Mouse (Mus musculus) urinary bladder, postnatal 14 days (tissue): ENCODE data around the gene Lamc1.
"Not testable (repeated sequence)": the region's sequence is repeated elsewhere in the genome, so short reads cannot be mapped to it uniquely, and the experiment has no call there.

Source experiments
- DNase-seq: peaks from one replicate; pipeline ENCODE4 v3.0.0; 2021; ENCODE audit warnings: low spot score

Gene Lamc1

DNA sequence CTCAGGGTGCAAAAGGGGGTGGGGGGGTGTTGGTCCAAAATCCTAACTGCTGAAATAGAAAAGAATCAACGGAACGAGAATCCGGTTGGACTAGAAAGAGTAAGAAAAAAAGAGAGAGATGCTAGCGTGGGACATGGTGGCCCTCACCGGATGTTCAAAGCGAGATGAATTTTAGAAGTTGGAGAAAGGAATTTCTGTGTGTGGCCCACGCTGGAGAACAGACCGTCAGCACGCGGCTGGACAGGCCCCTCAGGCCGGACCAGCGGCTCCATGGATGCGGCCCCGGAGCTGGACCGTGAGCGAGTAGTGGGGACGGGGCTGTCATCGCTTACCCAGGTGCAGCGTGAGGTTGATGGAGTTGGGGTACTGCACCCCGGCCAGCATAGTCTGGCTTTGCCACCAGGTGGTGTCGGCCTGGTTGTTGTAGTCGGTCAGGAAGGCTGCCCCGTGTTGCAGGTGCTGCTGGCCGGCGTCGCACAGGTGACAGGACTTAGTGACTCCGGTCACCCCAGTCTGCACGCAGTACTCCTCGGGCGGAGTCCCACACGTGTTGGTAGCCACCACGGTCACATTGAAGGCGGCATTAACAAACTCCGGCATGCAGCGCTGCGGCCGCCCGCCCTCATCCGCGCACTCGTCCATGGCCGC, 666 bp downstream of the Lamc1 start:
- DNase-seq, result peak; percentile 66

DNA sequence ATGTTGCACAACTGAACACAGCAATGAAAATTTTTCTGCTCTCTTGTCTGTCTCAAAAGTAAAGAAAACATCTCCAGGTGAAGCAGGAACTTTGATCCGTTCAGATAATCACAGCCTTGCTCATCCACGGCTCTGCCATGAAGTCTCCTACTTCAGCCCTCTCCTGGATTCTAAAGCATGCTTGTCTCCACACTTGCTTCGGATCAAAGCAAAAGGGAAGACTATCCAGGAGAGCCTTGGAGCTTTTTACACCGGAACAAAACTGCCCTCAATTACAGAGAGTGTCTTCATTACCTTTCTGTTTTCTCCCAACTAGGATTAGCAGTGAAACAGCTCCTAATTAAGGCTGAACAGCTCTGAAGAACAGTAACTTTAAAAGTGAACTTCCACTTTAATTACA, 1.4 kb downstream of the Lamc1 start:
- no peak for DNase-seq

DNA sequence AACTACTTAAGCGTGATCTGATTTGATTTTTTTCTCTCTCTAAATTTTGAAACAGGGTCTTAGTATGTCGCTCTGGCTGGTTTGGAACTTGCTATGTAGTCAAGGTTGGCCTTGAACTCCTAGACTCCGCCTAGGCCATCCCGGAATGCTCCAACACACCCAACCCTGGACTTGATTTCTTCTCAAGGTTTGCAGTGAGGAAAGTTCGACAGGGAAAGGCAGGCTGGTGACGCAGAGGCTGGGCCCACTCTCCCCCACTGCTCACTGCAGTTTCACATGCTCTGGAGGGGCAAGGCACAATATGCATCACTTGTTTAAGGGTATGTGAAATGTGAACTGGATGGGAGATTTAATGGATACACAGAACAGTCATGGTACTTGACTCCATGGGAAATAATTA, 3.3 kb downstream of the Lamc1 start:
- DNase-seq, result no peak

DNA sequence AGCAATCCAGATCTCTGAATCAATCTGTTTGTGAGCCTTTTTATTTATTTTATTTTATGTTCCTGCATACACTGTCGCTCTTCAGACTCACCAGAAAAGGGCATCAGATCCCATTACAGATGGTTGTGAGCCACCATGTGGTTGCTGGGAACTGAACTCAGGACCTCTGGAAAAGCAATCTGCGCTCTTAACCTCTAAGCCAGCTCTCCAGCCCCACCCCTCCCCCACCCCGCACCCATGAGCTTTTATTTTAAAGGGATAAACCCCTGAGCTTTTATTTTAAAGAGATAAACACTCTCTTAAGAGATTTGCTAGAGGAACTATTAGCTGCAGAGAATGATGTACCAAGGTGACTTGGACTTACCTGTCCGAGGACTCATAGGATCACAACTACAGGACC, 5.5 kb downstream of the Lamc1 start:
- DNase-seq, result no peak

DNA sequence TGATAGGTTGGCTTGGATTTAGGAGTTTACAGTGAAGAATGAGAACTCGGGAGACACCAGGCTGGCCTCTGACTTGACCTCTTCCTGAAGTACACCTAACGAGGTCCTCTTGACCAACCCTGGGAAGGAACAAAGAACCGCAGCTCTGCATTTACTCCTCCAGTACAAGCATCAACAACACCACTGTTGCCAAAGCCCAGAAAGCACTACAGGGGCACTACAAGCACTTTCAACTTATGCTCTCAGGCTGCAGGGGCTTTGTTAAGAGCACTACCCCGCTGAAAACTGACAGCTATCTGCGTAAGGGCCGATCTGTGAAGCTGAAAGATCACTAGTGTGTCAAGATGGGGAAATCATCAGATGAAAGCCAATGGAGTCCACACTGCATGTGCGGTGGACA, 6.4 kb downstream of the Lamc1 start:
- DNase-seq, result no peak

DNA sequence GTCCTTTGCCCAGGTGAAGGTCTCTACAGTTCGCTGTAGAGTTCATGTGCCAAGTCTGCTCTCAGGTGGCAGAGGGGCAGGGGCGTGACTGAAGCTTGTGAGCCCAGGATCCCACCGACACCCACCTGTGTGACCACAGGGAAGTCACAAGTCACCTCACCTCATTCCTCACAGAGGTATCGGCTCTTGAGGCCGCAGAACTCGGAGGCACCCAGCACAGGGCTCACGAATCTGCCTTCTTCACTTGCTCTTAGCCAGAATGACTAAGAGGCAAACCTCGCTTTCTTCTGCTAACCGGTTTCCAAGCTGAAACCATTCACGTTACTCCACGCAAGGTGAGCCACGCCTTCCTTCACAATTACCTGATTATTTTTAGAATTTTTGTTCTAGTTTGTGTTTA, 11.2 kb downstream of the Lamc1 start:
- DNase-seq, result no peak

DNA sequence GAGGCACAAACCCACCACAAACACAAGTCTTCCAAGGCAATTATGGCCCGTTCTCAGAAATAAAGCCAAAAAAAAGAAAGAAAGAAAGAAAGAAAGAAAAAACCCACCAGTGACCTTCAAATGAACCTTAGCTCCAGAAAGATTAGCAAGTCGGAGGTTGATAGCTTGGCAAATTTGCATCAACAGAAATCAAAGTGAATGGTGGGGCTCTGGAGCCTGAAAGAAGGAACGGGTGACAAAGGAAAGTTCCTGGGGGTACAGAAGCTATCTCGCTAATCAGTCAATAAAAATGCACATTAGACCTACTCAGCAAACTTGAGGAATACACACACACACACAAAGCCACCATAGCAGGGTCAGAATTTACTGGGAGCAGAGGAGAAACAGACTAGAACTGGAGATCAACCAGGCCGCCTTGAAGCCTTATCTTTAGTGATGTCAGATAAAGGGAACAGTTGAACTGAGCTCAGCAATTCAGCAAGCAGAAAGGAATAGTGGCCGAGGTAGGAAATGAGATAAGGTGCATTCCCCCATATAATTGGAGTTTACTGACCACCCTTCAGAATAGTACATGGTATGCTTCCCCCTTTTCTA, 11.9 kb downstream of the Lamc1 start:
- DNase-seq, result no peak

DNA sequence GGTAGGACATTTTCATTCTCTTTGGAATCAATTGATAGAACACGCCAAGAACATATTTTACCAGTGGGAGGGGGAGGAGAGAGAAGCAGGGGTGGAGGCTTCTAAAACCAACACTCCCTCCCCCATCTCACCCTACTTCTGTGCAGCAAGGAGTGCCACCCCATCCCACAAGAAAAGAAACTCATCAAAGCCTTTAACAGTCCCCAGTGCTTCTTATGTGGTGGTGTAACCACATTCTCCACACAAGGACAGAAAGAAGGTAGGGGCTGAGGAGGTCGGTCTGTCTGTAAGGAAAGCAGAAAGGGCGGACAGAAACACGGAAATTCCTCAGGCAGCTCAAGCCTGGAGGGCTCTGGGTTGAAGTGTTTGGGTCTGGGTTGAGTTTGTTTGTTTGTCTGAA, 12.5 kb downstream of the Lamc1 start:
- no peak for DNase-seq

DNA sequence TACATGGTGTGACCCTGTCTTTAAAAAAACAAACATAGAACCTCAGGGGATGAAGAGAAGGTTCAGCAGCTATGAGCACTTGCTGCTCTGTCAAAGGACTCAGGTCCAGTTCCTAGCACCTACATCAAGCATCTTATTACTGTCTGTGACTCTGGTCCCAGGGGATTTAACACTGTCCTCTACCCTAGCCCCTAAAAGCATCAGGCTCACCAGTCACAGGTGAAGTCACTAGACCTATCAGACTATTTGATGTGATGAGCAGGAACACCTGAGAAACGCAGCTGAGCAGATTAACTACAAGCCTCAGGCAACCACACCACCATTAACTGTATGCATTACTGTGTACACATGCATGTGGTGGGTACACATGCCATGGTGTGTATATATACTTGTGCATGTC, 13.8 kb downstream of the Lamc1 start:
- no peak for DNase-seq

DNA sequence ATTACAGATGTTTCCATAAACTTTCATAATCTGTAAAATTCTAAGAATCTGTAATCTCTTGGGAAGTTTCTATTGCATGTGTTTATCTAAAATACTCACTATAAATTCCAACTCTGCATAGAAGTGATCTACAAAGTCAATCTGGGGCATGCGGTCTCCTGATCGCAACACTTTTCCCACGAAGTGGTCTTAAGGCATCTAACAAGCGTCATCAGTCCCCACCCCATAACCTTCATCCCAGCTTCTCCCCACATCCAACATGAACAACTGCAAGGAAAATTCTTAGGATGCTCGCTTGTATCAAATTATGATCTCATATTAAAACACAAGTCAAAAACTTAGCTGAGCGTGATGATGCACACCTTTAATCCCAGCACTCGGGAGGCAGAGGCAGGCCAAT, 14.3 kb downstream of the Lamc1 start:
- DNase-seq, result no peak

DNA sequence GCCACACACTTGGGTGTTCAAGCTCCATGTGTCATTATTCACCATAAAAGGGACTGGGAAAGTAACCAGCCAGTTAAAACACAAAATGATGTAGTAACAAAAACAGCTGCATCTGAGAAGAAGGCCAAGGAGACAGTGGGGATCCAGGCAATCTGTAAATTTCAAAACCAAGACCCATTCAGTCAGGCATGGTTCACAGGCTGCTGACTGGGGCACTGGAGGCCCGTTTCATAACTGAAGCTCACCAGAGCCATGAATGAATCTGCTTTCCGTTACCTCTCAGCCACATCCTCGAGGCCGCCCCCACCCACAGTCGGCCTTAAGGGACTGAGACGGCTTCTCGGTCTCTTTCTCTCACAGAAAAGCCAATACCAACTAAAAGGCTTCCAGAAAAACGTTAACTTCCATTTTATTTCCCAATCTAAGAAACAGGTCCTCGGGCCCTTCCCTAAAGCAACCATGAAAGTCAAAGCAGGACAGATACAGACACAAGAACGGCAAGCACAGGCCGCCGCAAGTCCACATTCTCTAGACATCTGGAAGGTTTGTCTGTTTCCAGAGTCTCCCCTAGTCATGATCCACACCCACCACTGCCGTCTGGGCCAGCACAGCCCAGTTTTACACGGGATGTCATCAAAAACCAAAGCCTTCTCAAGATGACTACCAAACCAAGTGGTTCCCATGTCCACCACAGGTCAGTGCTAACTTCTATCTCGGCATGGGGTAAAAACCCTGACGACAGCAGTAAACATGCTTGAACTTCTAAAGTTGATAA, 14.9 kb downstream of the Lamc1 start:
- DNase-seq, result no peak

DNA sequence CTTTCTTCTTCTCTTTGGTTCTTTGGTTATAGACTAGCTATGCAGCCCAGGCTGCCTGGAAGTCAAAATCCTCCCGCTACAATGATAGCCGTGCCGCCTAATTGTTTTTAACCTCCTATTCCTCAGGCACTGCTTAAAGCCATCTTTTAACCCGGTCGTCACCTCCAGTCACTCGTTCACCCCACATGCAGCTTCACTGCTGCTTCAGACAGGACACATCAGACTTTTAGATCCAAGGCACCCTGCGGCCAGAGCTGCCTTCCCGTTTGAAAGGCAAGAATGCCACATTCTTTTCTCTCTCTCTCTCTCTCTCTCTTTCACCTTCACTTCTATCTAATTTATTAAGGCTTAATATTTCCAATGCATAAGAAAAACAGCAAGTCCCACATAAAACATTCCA, 15.6 kb downstream of the Lamc1 start:
- no peak for DNase-seq

DNA sequence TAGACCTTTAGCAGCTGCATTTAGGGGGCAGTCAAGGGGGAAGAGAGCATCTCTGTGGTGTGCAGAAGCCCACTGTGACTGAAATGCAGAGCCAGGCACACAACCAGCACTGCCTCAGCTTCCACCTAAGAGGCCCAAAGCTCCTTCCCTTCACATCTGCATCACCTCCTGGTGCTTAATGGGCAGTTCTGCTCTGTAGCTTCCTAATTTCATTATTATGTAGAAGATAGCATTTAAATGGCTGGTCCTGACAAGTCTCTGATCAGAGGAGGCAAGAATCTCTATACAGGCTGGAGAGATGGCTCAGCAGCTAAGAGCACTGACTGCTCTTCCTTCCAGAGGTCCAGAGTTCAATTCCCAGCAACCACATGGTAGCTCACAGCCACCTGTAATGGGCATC, 16.3 kb downstream of the Lamc1 start:
- DNase-seq, result no peak

DNA sequence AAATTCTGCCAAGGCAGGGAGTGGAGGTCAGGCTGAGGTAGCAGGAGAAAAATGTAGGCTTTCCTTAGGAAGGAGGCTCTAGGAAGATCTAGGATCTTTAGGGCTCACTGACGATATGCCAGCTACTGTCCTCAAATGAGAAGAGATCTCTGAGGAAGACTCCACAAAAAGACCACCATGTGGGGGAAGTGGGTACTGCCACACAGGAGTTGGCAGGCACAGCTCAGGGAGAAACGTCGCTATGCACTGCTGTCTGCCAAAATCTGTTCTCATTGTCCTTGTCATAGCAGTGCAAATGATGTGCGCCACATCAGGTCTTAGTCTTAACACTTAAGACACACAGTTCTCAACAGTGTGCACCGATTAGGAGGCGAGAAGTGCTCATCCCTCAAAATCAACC, 17.5 kb downstream of the Lamc1 start:
- DNase-seq, result no peak

DNA sequence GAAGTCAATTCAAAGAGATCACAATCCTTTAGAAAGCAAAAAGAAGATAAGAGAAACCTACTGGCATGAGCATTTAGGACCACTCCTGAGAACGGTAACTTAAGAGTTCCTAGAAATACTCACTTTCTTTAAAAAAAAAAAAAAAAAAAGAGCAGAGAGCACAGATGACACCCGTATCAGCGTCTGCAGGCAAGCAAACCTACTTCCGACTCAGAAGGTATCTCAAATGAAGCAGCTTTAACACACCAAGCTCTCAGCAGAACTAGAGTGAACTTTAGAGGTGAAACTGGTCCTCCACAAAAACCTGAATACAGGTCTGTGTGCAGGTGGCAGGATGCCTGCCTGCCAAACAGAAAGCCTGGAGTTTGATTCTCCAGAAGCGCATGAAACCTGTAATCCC, 19.6 kb downstream of the Lamc1 start:
- DNase-seq, result no peak

DNA sequence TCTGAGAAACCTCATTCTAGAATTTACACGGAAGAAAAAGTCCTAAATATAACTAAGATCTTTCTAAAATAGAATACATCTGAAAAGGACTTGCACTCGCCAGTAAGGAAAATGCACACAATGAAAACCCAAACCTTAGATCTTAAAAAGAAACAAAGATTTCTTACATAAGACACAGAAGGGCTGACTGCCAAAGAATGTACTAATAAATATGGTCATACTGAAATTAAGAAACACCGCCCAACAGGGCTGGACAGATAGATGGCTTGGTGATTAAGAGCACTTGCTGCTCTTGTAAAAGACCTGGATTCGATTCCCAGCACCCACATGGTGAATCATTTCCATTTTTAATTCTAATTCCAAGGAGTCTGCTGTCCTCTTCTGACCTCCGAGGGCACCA, 22.4 kb downstream of the Lamc1 start:
- DNase-seq, result no peak

DNA sequence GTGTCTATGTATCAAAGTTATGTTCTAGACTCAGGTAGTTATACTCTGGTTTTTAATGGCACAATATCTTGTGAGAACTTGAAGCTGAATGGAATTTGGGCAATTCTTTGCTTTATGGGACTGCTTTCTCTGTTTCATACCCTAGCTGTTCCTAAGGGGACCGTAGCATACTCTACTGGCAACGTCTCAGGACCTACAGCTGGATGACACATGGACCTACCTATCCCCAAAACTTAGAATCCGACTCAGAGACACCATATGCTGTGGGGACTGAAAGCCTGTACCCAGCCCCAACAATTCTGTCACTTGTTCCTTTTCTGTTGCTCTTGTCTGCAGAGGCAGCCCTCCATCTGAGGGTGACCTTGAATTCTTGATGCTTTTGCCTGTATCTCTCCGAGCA, 23.3 kb downstream of the Lamc1 start:
- DNase-seq, result no peak

DNA sequence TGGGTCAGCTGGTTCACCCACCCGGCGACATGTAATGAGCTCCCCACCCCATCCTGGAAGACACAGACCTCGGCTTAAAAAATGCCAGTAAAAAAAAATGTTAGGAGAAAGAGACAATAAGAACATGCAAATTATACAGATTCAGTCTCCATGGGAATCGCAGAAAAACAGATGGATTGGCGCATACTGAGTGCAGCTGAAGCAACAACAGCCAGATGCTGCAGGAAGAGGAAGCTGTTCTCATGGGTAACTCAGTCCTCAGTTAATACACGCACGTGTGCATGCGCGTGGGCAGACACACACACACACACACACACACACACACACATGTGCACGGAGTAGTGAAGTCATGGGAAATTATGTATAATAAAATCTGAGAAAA, 23.7 kb downstream of the Lamc1 start:
- no peak for DNase-seq

DNA sequence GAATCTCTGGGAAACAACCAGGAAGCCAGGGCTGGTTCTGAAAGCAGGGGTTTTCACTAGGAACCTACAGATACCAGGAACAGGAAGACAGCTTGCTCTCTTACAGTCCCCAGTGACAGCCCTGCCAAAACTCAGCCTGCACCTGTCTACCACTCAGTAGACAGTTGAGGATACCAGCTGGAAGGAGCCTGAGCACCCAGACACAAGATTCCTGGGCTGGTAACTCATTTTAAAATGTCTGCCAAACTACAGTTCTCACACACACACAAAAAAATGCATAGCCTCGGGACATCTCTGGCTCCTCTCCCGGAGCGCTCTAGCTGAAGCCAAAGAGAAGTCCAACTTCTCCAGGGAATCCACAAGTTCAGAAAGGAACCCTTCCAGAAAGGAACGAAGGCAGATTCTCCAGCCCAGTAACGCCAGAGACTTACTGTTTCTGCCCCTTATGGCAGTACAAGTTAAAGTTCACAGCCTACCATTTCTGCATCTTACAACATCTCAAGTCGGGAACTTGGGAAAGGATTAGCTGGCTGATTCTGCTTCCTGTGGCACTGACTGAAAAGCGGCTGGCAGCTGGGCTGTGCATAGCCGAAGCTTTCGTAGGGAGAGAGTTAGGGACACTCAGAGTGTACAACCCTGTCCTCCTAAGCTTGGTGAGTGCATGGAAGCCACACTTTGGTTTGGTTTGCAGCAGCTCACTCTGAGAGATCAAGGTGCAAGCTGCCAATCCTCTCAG, 24.2 kb downstream of the Lamc1 start:
- DNase-seq, result peak; percentile 57

DNA sequence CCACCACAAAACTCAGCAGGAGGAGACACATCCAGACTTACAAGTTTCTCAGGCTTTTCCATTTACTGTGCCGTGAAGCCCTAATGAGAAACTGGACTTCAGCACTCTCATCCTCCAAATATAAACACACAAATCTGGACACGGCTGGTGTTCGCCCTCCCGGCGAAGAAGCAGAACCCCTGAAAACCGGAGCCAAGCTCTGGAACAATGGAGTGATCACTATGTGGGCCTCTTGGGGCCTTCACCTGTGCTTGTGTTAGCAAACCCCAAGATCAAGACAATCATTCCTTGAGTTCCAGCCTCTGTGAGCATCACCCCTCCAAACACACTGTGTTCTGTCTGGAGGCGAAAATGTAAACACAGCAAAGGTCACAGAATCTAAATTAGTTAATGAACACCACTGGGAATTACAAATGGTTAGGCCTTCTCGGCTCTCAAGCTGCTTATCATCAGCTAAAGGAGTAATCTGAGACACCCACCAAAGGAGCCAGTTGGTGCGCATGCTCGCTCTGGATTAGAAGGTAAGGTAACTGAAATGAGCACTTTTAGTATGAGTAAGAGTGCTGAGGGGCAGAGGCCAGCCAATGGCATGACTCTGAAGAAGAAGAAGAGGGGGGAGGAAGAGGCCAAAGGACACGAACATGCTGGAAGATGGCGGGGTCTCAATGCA, 24.9 kb downstream of the Lamc1 start:
- DNase-seq, result no peak

DNA sequence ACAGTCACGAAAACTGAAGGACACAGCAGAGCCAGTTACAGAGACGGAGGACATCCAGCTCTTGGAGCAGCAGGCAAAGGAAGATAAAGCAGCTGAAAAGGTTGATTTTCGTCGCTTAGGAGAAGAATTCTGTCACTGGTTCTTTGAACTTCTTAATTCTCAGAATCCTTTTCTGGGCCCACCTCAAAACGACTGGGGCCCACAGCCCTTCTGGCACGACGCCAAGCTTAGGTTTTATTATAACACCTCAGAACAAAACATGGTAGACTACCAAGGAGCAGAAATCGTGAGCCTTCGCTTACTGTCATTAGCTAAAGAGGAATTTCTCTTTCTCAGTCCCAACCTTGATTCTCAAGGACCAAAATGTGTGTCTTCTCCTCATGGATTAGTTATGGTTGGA, 26.9 kb downstream of the Lamc1 start:
- DNase-seq, result not testable (repeated sequence)

DNA sequence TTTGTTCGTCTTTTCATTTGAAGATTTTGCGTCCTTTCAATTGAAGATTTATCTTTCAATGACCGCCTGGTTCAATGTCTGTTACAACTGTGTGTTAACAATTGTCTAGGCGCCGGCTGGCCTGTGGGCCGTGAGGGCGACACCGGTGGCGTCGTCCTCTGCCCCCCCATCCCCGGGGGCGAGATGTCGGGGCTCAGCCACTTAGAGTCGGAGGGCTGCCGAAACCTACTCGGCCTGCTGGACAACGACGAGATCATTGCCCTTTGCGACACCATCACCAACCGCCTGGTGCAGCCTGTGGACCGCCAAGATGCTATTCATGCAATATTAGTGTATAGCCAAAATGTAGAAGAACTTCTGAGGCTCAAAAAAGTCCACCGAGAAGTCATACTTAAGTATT, 27.3 kb downstream of the Lamc1 start:
- not testable (repeated sequence) for DNase-seq
